Comparison of ENCODE assay signal across 28 mouse cellular contexts in the genomic region with DNA sequence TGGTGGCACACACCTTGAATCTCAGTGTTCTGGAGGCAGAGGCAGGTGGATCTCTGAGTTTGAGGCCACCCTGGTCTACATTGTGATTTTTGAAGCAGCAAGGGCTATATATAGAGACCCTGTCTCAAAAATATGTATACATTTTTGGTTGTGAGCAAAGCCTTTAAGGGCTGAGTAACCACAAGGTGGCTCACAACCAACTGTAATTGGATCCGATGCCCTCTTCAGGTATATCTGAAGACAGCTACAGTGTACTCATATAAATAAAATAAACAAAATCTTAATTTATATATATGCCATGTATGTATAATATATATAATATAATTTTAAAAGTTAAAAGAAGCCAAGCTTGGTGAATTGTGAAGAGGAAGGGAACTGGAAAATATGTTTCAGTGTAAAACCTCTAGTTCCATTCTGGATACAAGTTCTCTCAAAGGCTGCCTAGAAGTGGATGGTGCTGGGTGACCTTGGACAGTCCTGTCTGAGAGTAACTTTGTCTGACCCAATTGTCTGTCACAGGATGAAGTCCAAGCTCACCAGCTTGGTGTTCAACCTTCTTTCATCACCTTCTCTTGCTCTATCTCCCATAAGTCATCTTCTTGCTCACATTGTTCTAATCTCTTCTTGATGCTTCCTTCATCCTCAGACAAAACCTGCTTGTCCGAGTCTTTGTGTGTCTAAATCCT. TPM values are rescaled to one million over a fixed set of nuclear protein-coding genes. Genes with fewer than 3 reads are reported as not detected.
DNase-seq lines count a peak whose midpoint lies in the region; ATAC-seq and TF ChIP-seq lines count a peak whose summit lies in the region.
"Had no signal": no experiment of that assay in that cellular context is flagged by ENCODE, and none has a peak within 500 bp of the region (broad histone marks: within the 10 kb centered on the region; RNA-seq: fewer than 3 reads in every experiment).

No protein-coding gene starts in this region.

- peaks cover 13% of the 10 kb centered on the region for H3K79me2 ChIP-seq in liver, adult 2 months (ENCODE audit: control insufficient read depth, insufficient read depth, low read length)
- peaks cover 61% of the 10 kb centered on the region for H3K79me2 ChIP-seq in MEL (ENCODE audit: control insufficient read depth, insufficient read depth, low read length, poor library complexity)

- no peak overlapping the region for H3K9ac ChIP-seq in intestine, postnatal 0 days (ENCODE audit: low read depth, low read length)
- no peak overlapping the region for H3K9ac ChIP-seq in intestine, embryonic 16.5 days (ENCODE audit: low read depth, low read length)
- no peak overlapping the region for H3K9ac ChIP-seq in liver, adult 2 months (ENCODE audit: low read depth, low read length)
- no peak overlapping the region for H3K9ac ChIP-seq in liver, embryonic 12.5 days
- H3K9ac ChIP-seq in MEL (ENCODE audit: control insufficient read depth, low read depth, low read length, poor library complexity, severe bottlenecking), result no peak overlapping the region
- H3K9ac ChIP-seq in midbrain, postnatal 0 days (replicated peaks; ENCODE audit: low read length, poor library complexity, severe bottlenecking), result no peak overlapping the region
- no peak overlapping the region for H3K9ac ChIP-seq in lung, postnatal 0 days (replicated peaks; ENCODE audit: low read depth)
- H3K9ac ChIP-seq: embryonic facial prominence, embryonic 13.5 days; heart, embryonic 15.5 days; hindbrain, embryonic 12.5 days; kidney, embryonic 15.5 days; limb, embryonic 13.5 days; liver, embryonic 15.5 days; lung, embryonic 14.5 days; neural tube, embryonic 13.5 days had no signal

- H3K36me3 ChIP-seq in intestine, postnatal 0 days (ENCODE audit: control insufficient read depth, insufficient read depth), result peaks cover 7% of the 10 kb centered on the region; the same call in 1 of the 2 replicates
- H3K36me3 ChIP-seq in intestine, embryonic 16.5 days (ENCODE audit: control insufficient read depth, insufficient read depth, low read length), result no peaks in the 10 kb centered on the region
- peaks cover 6% of the 10 kb centered on the region for H3K36me3 ChIP-seq in liver, adult 2 months (ENCODE audit: control insufficient read depth, insufficient read depth, low read length)
- peaks cover 48% of the 10 kb centered on the region for H3K36me3 ChIP-seq in liver, embryonic 12.5 days
- peaks cover 16 to 46% of the 10 kb centered on the region in 2 experiments for H3K36me3 ChIP-seq in MEL (ENCODE audit: control insufficient read depth in 1 of 2, insufficient read depth in 2 of 2, low read length in 2 of 2)
- peaks cover 5% of the 10 kb centered on the region; the same call in 1 of the 2 replicates for H3K36me3 ChIP-seq in midbrain, postnatal 0 days (ENCODE audit: insufficient read depth, low read length)
- no peaks in the 10 kb centered on the region; the same call in 1 of the 2 replicates for H3K36me3 ChIP-seq in lung, postnatal 0 days (ENCODE audit: insufficient read depth, low read length)
- H3K36me3 ChIP-seq: hindbrain, embryonic 12.5 days had no signal

- no peak for TF ChIP-seq POLR2A in liver, adult 2 months (IDR thresholded peaks at IDR 0.05; ENCODE audit: extremely low read depth, insufficient read depth, low read length)
- no peak for TF ChIP-seq POLR2A in MEL (IDR thresholded peaks at IDR 0.05; ENCODE audit: control insufficient read depth in 1 of 2, insufficient read depth in 1 of 2, low read depth in 1 of 2, low read length in 2 of 2, poor library complexity in 1 of 2)

- no peak for TF ChIP-seq EP300 in MEL (IDR thresholded peaks at IDR 0.05; ENCODE audit: low read depth in 1 of 2, low read length in 2 of 2)
- TF ChIP-seq EP300 in lung, postnatal 0 days (IDR thresholded peaks at IDR 0.05), result no peak

- H3K4me3 ChIP-seq in intestine, postnatal 0 days (ENCODE audit: low read depth, low read length), result no peak overlapping the region
- no peak overlapping the region for H3K4me3 ChIP-seq in intestine, embryonic 16.5 days (ENCODE audit: low read length)
- no peak overlapping the region for H3K4me3 ChIP-seq in liver, adult 2 months (ENCODE audit: insufficient read depth, low read depth, low read length)
- no peak overlapping the region for H3K4me3 ChIP-seq in liver, embryonic 12.5 days
- no peak overlapping the region for H3K4me3 ChIP-seq in MEL (ENCODE audit: control insufficient read depth in 1 of 2, insufficient read depth in 1 of 2, low read depth in 2 of 2, low read length in 2 of 2)
- no peak overlapping the region for H3K4me3 ChIP-seq in midbrain, postnatal 0 days (ENCODE audit: low read depth, low read length)
- H3K4me3 ChIP-seq in lung, postnatal 0 days (ENCODE audit: low read depth, low read length), result no peak overlapping the region
- H3K4me3 ChIP-seq: embryonic facial prominence, embryonic 13.5 days; forebrain, embryonic 10.5 days; heart, embryonic 10.5 days; heart, embryonic 15.5 days; hindbrain, embryonic 12.5 days; kidney, embryonic 15.5 days; limb, embryonic 13.5 days; liver, embryonic 15.5 days; neural tube, embryonic 13.5 days had no signal

- H3K4me1 ChIP-seq in intestine, postnatal 0 days (replicated peaks; ENCODE audit: control insufficient read depth, insufficient read depth, low read length), result no peaks in the 10 kb centered on the region
- peaks cover 8% of the 10 kb centered on the region; the same call in 1 of the 2 replicates for H3K4me1 ChIP-seq in intestine, embryonic 16.5 days (ENCODE audit: control insufficient read depth, insufficient read depth, low read length)
- H3K4me1 ChIP-seq in liver, adult 2 months (ENCODE audit: control insufficient read depth, insufficient read depth, low read length), result peaks cover 23% of the 10 kb centered on the region
- H3K4me1 ChIP-seq in liver, embryonic 12.5 days, result peaks cover 37% of the 10 kb centered on the region
- peaks cover 15 to 17% of the 10 kb centered on the region in 2 experiments for H3K4me1 ChIP-seq in MEL (ENCODE audit: control insufficient read depth in 1 of 2, insufficient read depth in 2 of 2, low read length in 2 of 2)
- no peaks in the 10 kb centered on the region for H3K4me1 ChIP-seq in midbrain, postnatal 0 days (ENCODE audit: insufficient read depth, low read length)
- no peaks in the 10 kb centered on the region for H3K4me1 ChIP-seq in lung, postnatal 0 days (ENCODE audit: insufficient read depth, low read depth, low read length)

- no peaks in the 10 kb centered on the region for H3K27me3 ChIP-seq in intestine, postnatal 0 days (replicated peaks; ENCODE audit: control insufficient read depth, insufficient read depth, low read length)
- H3K27me3 ChIP-seq in intestine, embryonic 16.5 days (replicated peaks; ENCODE audit: control insufficient read depth, insufficient read depth, low read length), result no peaks in the 10 kb centered on the region
- H3K27me3 ChIP-seq in liver, adult 2 months (ENCODE audit: control insufficient read depth, insufficient read depth, low read length), result no peaks in the 10 kb centered on the region
- no peaks in the 10 kb centered on the region for H3K27me3 ChIP-seq in liver, embryonic 12.5 days (replicated peaks)
- no peaks in the 10 kb centered on the region for H3K27me3 ChIP-seq in MEL (ENCODE audit: control insufficient read depth in 1 of 2, insufficient read depth in 2 of 2, low read length in 2 of 2)
- no peaks in the 10 kb centered on the region for H3K27me3 ChIP-seq in midbrain, postnatal 0 days (ENCODE audit: insufficient read depth, low read length)
- no peaks in the 10 kb centered on the region for H3K27me3 ChIP-seq in lung, postnatal 0 days (replicated peaks; ENCODE audit: insufficient read depth, low read length)
- H3K27me3 ChIP-seq: embryonic facial prominence, embryonic 13.5 days; heart, embryonic 15.5 days; hindbrain, embryonic 12.5 days; kidney, embryonic 15.5 days; limb, embryonic 13.5 days; liver, embryonic 15.5 days; neural tube, embryonic 13.5 days had no signal

- peak; percentile 75 for DNase-seq in liver, adult 2 months (ENCODE audit: extremely low read depth, low read depth, low spot score)
- no peak for DNase-seq in MEL (ENCODE audit: low read depth, low spot score)
- DNase-seq in midbrain, postnatal 0 days (ENCODE audit: low spot score), result no peak
- DNase-seq in lung, postnatal 0 days (ENCODE audit: low spot score), result no peak
- DNase-seq: adrenal gland, adult 2 months; adrenal gland, postnatal 36 days; cerebellum, adult 18-20 months; cerebellum, postnatal 10 days; kidney, adult 11 months; kidney, postnatal 25 days; layer of hippocampus, postnatal 36 days; lung, embryonic 14.5 days; thymus, postnatal 4 days had no signal

- TF ChIP-seq CTCF in intestine, postnatal 0 days (IDR thresholded peaks at IDR 0.05; ENCODE audit: low read depth), result peak; percentile 8; the same call in 1 of the 2 replicates
- no peak for TF ChIP-seq CTCF in liver, adult 2 months (IDR thresholded peaks at IDR 0.05; ENCODE audit: low read depth, low read length)
- TF ChIP-seq CTCF in MEL (IDR thresholded peaks at IDR 0.05 in 2 of 3, conservative IDR thresholded peaks at IDR 0.05 in 1 of 3; ENCODE audit: control insufficient read depth in 1 of 3, insufficient read depth in 1 of 3, low read depth in 2 of 3, low read length in 3 of 3, poor library complexity in 1 of 3, severe bottlenecking in 1 of 3), result peak in 2 of 3 experiments; percentile 7 to 49; a peak in 2 of 6 replicates
- TF ChIP-seq CTCF in midbrain, postnatal 0 days (IDR thresholded peaks at IDR 0.05), result peak; percentile 58
- no peak for TF ChIP-seq CTCF in lung, postnatal 0 days (IDR thresholded peaks at IDR 0.05)

- H3K9me3 ChIP-seq in intestine, postnatal 0 days (ENCODE audit: control insufficient read depth), result no peaks in the 10 kb centered on the region
- no peaks in the 10 kb centered on the region for H3K9me3 ChIP-seq in intestine, embryonic 16.5 days (ENCODE audit: control insufficient read depth, low read length)
- no peaks in the 10 kb centered on the region for H3K9me3 ChIP-seq in liver, embryonic 12.5 days (replicated peaks)
- H3K9me3 ChIP-seq in MEL (replicated peaks; ENCODE audit: insufficient read depth, low read length), result no peaks in the 10 kb centered on the region
- H3K9me3 ChIP-seq in midbrain, postnatal 0 days (ENCODE audit: low read length), result no peaks in the 10 kb centered on the region
- H3K9me3 ChIP-seq in lung, postnatal 0 days (ENCODE audit: low read length), result no peaks in the 10 kb centered on the region
- H3K9me3 ChIP-seq: embryonic facial prominence, embryonic 13.5 days; forebrain, embryonic 10.5 days; heart, embryonic 10.5 days; heart, embryonic 15.5 days; hindbrain, embryonic 12.5 days; kidney, embryonic 15.5 days; limb, embryonic 13.5 days; liver, embryonic 15.5 days; neural tube, embryonic 13.5 days had no signal

- 77% methylated on average over 2 of the region's 2 CpGs for WGBS in intestine, postnatal 0 days
- 76% methylated on average over 2 of the region's 2 CpGs for WGBS in intestine, embryonic 16.5 days
- WGBS in liver, adult 2 months, result 80% methylated on average over 2 of the region's 2 CpGs
- WGBS in liver, embryonic 12.5 days (ENCODE audit: insufficient replicate concordance), result 73% methylated on average over 2 of the region's 2 CpGs
- 80% methylated on average over 2 of the region's 2 CpGs for WGBS in midbrain, postnatal 0 days
- WGBS in lung, postnatal 0 days, result 66% methylated on average over 2 of the region's 2 CpGs

- TF ChIP-seq RAD21 in MEL (IDR thresholded peaks at IDR 0.05; ENCODE audit: low read depth, low read length), result no peak

- no peak for ATAC-seq in intestine, postnatal 0 days
- ATAC-seq in intestine, embryonic 16.5 days, result no peak
- no peak for ATAC-seq in liver, embryonic 12.5 days
- ATAC-seq in midbrain, postnatal 0 days (ENCODE audit: low FRiP score), result no peak
- ATAC-seq in lung, postnatal 0 days, result no peak
- ATAC-seq: activated CD4-positive, CD25-positive, alpha-beta regulatory T cell, adult 4 months; CD4-positive, CD25-positive, alpha-beta regulatory T cell, adult 4 months; forebrain, embryonic 16.5 days had no signal

- H3K27ac ChIP-seq in intestine, postnatal 0 days (ENCODE audit: low read depth, low read length), result no peak overlapping the region
- no peak overlapping the region for H3K27ac ChIP-seq in intestine, embryonic 16.5 days (ENCODE audit: low read length)
- no peak overlapping the region; the same call in 1 of the 2 replicates for H3K27ac ChIP-seq in liver, adult 2 months (replicated peaks; ENCODE audit: insufficient read depth, low read depth, low read length)
- no peak overlapping the region for H3K27ac ChIP-seq in liver, embryonic 12.5 days
- H3K27ac ChIP-seq in MEL (ENCODE audit: control insufficient read depth, low read depth, low read length), result no peak overlapping the region
- H3K27ac ChIP-seq in midbrain, postnatal 0 days (ENCODE audit: low read depth, low read length), result no peak overlapping the region
- H3K27ac ChIP-seq in lung, postnatal 0 days (ENCODE audit: low read length), result no peak overlapping the region
- H3K27ac ChIP-seq: embryonic facial prominence, embryonic 13.5 days; forebrain, embryonic 10.5 days; heart, embryonic 10.5 days; heart, embryonic 15.5 days; hindbrain, embryonic 12.5 days; kidney, embryonic 15.5 days; limb, embryonic 13.5 days; liver, embryonic 15.5 days; neural tube, embryonic 13.5 days had no signal

- no peak overlapping the region for H3K4me2 ChIP-seq in intestine, postnatal 0 days (replicated peaks; ENCODE audit: low read depth)
- no peak overlapping the region for H3K4me2 ChIP-seq in intestine, embryonic 16.5 days (ENCODE audit: low read depth, low read length)
- H3K4me2 ChIP-seq in liver, embryonic 12.5 days, result no peak overlapping the region
- no peak overlapping the region for H3K4me2 ChIP-seq in midbrain, postnatal 0 days (ENCODE audit: low read depth, low read length, poor library complexity, severe bottlenecking)
- no peak overlapping the region for H3K4me2 ChIP-seq in lung, postnatal 0 days (replicated peaks; ENCODE audit: low read depth, low read length)
- H3K4me2 ChIP-seq: embryonic facial prominence, embryonic 13.5 days; heart, embryonic 15.5 days; hindbrain, embryonic 12.5 days; kidney, embryonic 15.5 days; limb, embryonic 13.5 days; liver, embryonic 15.5 days; lung, embryonic 14.5 days; neural tube, embryonic 13.5 days had no signal

RNA-seq across cellular contexts. Expression of gene Arpp19, which starts 4.6 kb away (rescaled TPM):
- polyA plus RNA-seq in intestine, postnatal 0 days (2015; fragmentation: Nextera tagmentation; extraction: Ambion mirVana), result 383 and 410 TPM in 2 replicates
- polyA plus RNA-seq in intestine, embryonic 16.5 days (2015; fragmentation: Nextera tagmentation; extraction: Ambion mirVana), result 264 and 267 TPM in 2 replicates
- total RNA-seq in liver, adult 2 months (2014; rRNA removed), result 23.0 and 38.5 TPM in 2 replicates
- polyA plus RNA-seq in liver, adult 2 months (2012; rRNA removed), result 7.8 and 8.1 TPM in 2 replicates
- polyA plus RNA-seq in liver, embryonic 12.5 days (2016; fragmentation: Nextera tagmentation; extraction: Ambion mirVana), result 232 and 236 TPM in 2 replicates
- 220 and 237 TPM in 2 replicates for total RNA-seq in MEL (2012; rRNA removed)
- polyA plus RNA-seq in MEL (2012; ENCODE audit: insufficient read depth in 1 of 2, insufficient read length in 2 of 2, low read depth in 1 of 2, low replicate concordance in 2 of 2, missing spikeins in 1 of 2), result 100 to 1,000 TPM in 1 of 2 experiments, not detected in 1; 230 TPM
- 94.0 and 96.9 TPM in 2 replicates for total RNA-seq in midbrain, postnatal 0 days (2014; rRNA removed)
- polyA plus RNA-seq in midbrain, postnatal 0 days (2015; fragmentation: Nextera tagmentation; extraction: Ambion mirVana), result 188 and 192 TPM in 2 replicates
- polyA plus RNA-seq in lung, postnatal 0 days (2015; fragmentation: Nextera tagmentation; extraction: Ambion mirVana), result 248 and 254 TPM in 2 replicates

RNA-seq across cellular contexts. Expression of gene Myo5a, which starts 28.8 kb away (rescaled TPM):
- 2.9 and 3.1 TPM in 2 replicates for polyA plus RNA-seq in intestine, postnatal 0 days (2015; fragmentation: Nextera tagmentation; extraction: Ambion mirVana)
- polyA plus RNA-seq in intestine, embryonic 16.5 days (2015; fragmentation: Nextera tagmentation; extraction: Ambion mirVana), result 4.3 and 4.9 TPM in 2 replicates
- total RNA-seq in liver, adult 2 months (2014; rRNA removed), result 0.74 and 1.1 TPM in 2 replicates
- polyA plus RNA-seq in liver, adult 2 months (2012; rRNA removed), result 0.06 and 0.17 TPM in 2 replicates
- polyA plus RNA-seq in liver, embryonic 12.5 days (2016; fragmentation: Nextera tagmentation; extraction: Ambion mirVana), result 3.8 and 3.9 TPM in 2 replicates
- total RNA-seq in MEL (2012; rRNA removed), result 18.9 and 19.8 TPM in 2 replicates
- polyA plus RNA-seq in MEL (2012; ENCODE audit: insufficient read depth in 1 of 2, insufficient read length in 2 of 2, low read depth in 1 of 2, low replicate concordance in 2 of 2, missing spikeins in 1 of 2), result 100 to 1,000 TPM in 1 of 2 experiments, 10 to 100 TPM in 1; 49.0 to 208 TPM
- total RNA-seq in midbrain, postnatal 0 days (2014; rRNA removed), result 125 and 160 TPM in 2 replicates
- 32.1 and 37.8 TPM in 2 replicates for polyA plus RNA-seq in midbrain, postnatal 0 days (2015; fragmentation: Nextera tagmentation; extraction: Ambion mirVana)
- polyA plus RNA-seq in lung, postnatal 0 days (2015; fragmentation: Nextera tagmentation; extraction: Ambion mirVana), result 3.2 and 3.6 TPM in 2 replicates

Comparison
In these comparisons a context has a peak if more than half of its experiments do, and no peak if none do; other contexts are left out.
1. CTCF ChIP-seq: peak in intestine, postnatal 0 days (single experiment), MEL (2 of 3) and midbrain, postnatal 0 days (single experiment); none in liver, adult 2 months (single experiment) and lung, postnatal 0 days (single experiment).